Mouse (Mus musculus): Measurements from ENCODE around the gene Ufsp1. TPM values are rescaled to one million over a fixed set of nuclear protein-coding genes. Genes with fewer than 3 reads are reported as not detected.

Ufsp1 gene
- polyA plus RNA-seq, 1 experiment from 2014 or later, result 10.7 TPM

- Histone ChIP-seq H3K27ac (ENCODE audit: low read length) (no peak overlapping the region), H3K36me3 (ENCODE audit: control insufficient read depth, insufficient read depth, low read length) (0 out of 2 replicates have a peak, but pooled peaks cover 2% of the 10 kb centered on the region), H3K27me3 (replicated peaks; ENCODE audit: control insufficient read depth, insufficient read depth, low read length) (no peaks in the 10 kb centered on the region), H3K9ac (ENCODE audit: low read depth, low read length) (no peak overlapping the region), H3K4me2 (ENCODE audit: low read depth, low read length) (no peak overlapping the region), H3K9me3 (ENCODE audit: control insufficient read depth, low read length) (no peaks in the 10 kb centered on the region), H3K4me1 (ENCODE audit: control insufficient read depth, insufficient read depth, low read length) (peaks cover 10% of the 10 kb centered on the region), H3K4me3 (ENCODE audit: low read length) (no peak overlapping the region)
- no peak for ATAC-seq
- WGBS, result 89% methylated on average over 3 of the region's 3 CpGs
Measured at GRCm38 (mm10) chr5:137320996-137321395, 26.6 kb downstream of the Ufsp1 start.

- ATAC-seq, result no peak
- WGBS, result 86% methylated on average over 7 of the region's 7 CpGs
- H3K36me3 ChIP-seq (ENCODE audit: control insufficient read depth, insufficient read depth, low read length), result no peaks in the 10 kb centered on the region
- no peak overlapping the region for H3K9ac ChIP-seq (ENCODE audit: low read depth, low read length)
- no peak overlapping the region for H3K4me2 ChIP-seq (ENCODE audit: low read depth, low read length)
- H3K9me3 ChIP-seq (ENCODE audit: control insufficient read depth, low read length), result no peaks in the 10 kb centered on the region
- H3K27ac ChIP-seq (ENCODE audit: low read length), result no peak overlapping the region
- no peak overlapping the region for H3K4me3 ChIP-seq (ENCODE audit: low read length)
- peaks cover 16% of the 10 kb centered on the region for H3K4me1 ChIP-seq (ENCODE audit: control insufficient read depth, insufficient read depth, low read length)
- no peaks in the 10 kb centered on the region for H3K27me3 ChIP-seq (replicated peaks; ENCODE audit: control insufficient read depth, insufficient read depth, low read length)
Measured at GRCm38 (mm10) chr5:137330910-137331309, 36.5 kb downstream of the Ufsp1 start.

- H3K27me3 ChIP-seq (replicated peaks; ENCODE audit: control insufficient read depth, insufficient read depth, low read length), result no peaks in the 10 kb centered on the region
- no peak for ATAC-seq
- H3K9ac ChIP-seq (ENCODE audit: low read depth, low read length), result peak overlapping the region; percentile 81
- peaks cover 26% of the 10 kb centered on the region for H3K4me1 ChIP-seq (ENCODE audit: control insufficient read depth, insufficient read depth, low read length)
- no peaks in the 10 kb centered on the region for H3K36me3 ChIP-seq (ENCODE audit: control insufficient read depth, insufficient read depth, low read length)
- peak overlapping the region; percentile 69; the same call in 1 of the 2 replicates for H3K27ac ChIP-seq (ENCODE audit: low read length)
- peak overlapping the region; percentile 80 for H3K4me2 ChIP-seq (ENCODE audit: low read depth, low read length)
- WGBS, result 17% methylated on average over 15 of the region's 15 CpGs
- H3K4me3 ChIP-seq (ENCODE audit: low read length), result peak overlapping the region; percentile 73
- no peaks in the 10 kb centered on the region for H3K9me3 ChIP-seq (ENCODE audit: control insufficient read depth, low read length)
Measured at GRCm38 (mm10) chr5:137332857-137333511, 38.6 kb downstream of the Ufsp1 start.

GRCm38 (mm10) chr5:137333512-137334174, 39.2 kb downstream of the Ufsp1 start, which contains the start of gene Slc12a9:
Gene Slc12a9 (minus strand): TSS chr5:137333597.
- peaks cover 26% of the 10 kb centered on the region for H3K4me1 ChIP-seq (ENCODE audit: control insufficient read depth, insufficient read depth, low read length)
- peak within 1 kb of the TSS; percentile 81 for H3K9ac ChIP-seq (ENCODE audit: low read depth, low read length)
- H3K4me3 ChIP-seq (ENCODE audit: low read length), result peak within 1 kb of the TSS; percentile 73
- no peaks in the 10 kb centered on the region for H3K36me3 ChIP-seq (ENCODE audit: control insufficient read depth, insufficient read depth, low read length)
- H3K4me2 ChIP-seq (ENCODE audit: low read depth, low read length), result peak within 1 kb of the TSS; percentile 80
- ATAC-seq, result peak; percentile 88
- H3K27ac ChIP-seq (ENCODE audit: low read length), result peak within 1 kb of the TSS; percentile 69
- WGBS, result under 1% methylated on average over 44 of the region's 44 CpGs
- no peaks in the 10 kb centered on the region for H3K27me3 ChIP-seq (replicated peaks; ENCODE audit: control insufficient read depth, insufficient read depth, low read length)
- no peaks in the 10 kb centered on the region for H3K9me3 ChIP-seq (ENCODE audit: control insufficient read depth, low read length)

GRCm38 (mm10) chr5:137334317-137334716, 39.9 kb downstream of the Ufsp1 start:
- ATAC-seq, result no peak
- Histone ChIP-seq H3K4me2 (ENCODE audit: low read depth, low read length) (peak overlapping the region; percentile 80), H3K4me1 (ENCODE audit: control insufficient read depth, insufficient read depth, low read length) (peaks cover 30% of the 10 kb centered on the region), H3K9ac (ENCODE audit: low read depth, low read length) (peak overlapping the region; percentile 49; the same call in 1 of the 2 replicates), H3K27me3 (replicated peaks; ENCODE audit: control insufficient read depth, insufficient read depth, low read length) (no peaks in the 10 kb centered on the region), H3K27ac (ENCODE audit: low read length) (peak overlapping the region; percentile 69), H3K9me3 (ENCODE audit: control insufficient read depth, low read length) (no peaks in the 10 kb centered on the region), H3K4me3 (ENCODE audit: low read length) (peak overlapping the region; percentile 73), H3K36me3 (ENCODE audit: control insufficient read depth, insufficient read depth, low read length) (no peaks in the 10 kb centered on the region)
- WGBS, result 40% methylated on average over 10 of the region's 10 CpGs

- Histone ChIP-seq H3K27me3 (replicated peaks; ENCODE audit: control insufficient read depth, insufficient read depth, low read length) (no peaks in the 10 kb centered on the region), H3K4me3 (ENCODE audit: low read length) (no peak overlapping the region), H3K4me1 (ENCODE audit: control insufficient read depth, insufficient read depth, low read length) (peaks cover 37% of the 10 kb centered on the region), H3K27ac (ENCODE audit: low read length) (no peak overlapping the region), H3K36me3 (ENCODE audit: control insufficient read depth, insufficient read depth, low read length) (no peaks in the 10 kb centered on the region), H3K9ac (ENCODE audit: low read depth, low read length) (no peak overlapping the region), H3K9me3 (ENCODE audit: control insufficient read depth, low read length) (no peaks in the 10 kb centered on the region), H3K4me2 (ENCODE audit: low read depth, low read length) (no peak overlapping the region; the same call in 1 of the 2 replicates)
- no peak for ATAC-seq
- WGBS, result 74% methylated on average over 6 of the region's 6 CpGs
Measured at GRCm38 (mm10) chr5:137335066-137335465, 40.6 kb downstream of the Ufsp1 start.

- Histone ChIP-seq H3K4me2 (ENCODE audit: low read depth, low read length) (peak overlapping the region; percentile 90), H3K9ac (ENCODE audit: low read depth, low read length) (peak overlapping the region; percentile 51), H3K9me3 (ENCODE audit: control insufficient read depth, low read length) (no peaks in the 10 kb centered on the region), H3K27me3 (replicated peaks; ENCODE audit: control insufficient read depth, insufficient read depth, low read length) (no peaks in the 10 kb centered on the region), H3K4me3 (ENCODE audit: low read length) (no peak overlapping the region), H3K36me3 (ENCODE audit: control insufficient read depth, insufficient read depth, low read length) (no peaks in the 10 kb centered on the region), H3K27ac (ENCODE audit: low read length) (peak overlapping the region; percentile 90), H3K4me1 (ENCODE audit: control insufficient read depth, insufficient read depth, low read length) (peaks cover 35% of the 10 kb centered on the region)
- ATAC-seq, result no peak
- 44% methylated on average over 8 of the region's 8 CpGs for WGBS
Measured at GRCm38 (mm10) chr5:137337190-137337589, 42.8 kb downstream of the Ufsp1 start.

DNA sequence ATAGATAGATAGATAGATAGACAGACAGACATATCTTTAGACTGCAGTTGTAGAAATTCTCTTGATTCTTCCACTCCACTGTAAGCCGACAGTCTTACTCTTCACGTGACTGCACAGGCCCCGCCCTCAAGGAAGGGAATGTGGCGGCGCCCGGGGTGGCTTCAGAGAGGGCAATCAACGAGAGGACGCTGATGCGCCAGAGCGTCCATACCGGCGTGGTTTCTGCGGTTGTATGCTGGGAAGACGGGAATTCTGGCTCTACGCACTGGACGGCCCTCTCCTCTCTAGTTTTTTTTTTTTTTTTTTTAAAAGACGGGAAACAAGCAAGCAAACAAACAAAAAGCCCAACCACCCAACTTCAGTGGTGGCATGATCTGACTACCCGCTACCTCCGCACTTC, 43.8 kb downstream of the Ufsp1 start:
- Histone ChIP-seq H3K4me3 (ENCODE audit: low read length) (peak overlapping the region; percentile 47), H3K4me1 (ENCODE audit: control insufficient read depth, insufficient read depth, low read length) (peaks cover 32% of the 10 kb centered on the region), H3K9ac (ENCODE audit: low read depth, low read length) (peak overlapping the region; percentile 73), H3K9me3 (ENCODE audit: control insufficient read depth, low read length) (no peaks in the 10 kb centered on the region), H3K27me3 (replicated peaks; ENCODE audit: control insufficient read depth, insufficient read depth, low read length) (no peaks in the 10 kb centered on the region), H3K27ac (ENCODE audit: low read length) (peak overlapping the region; percentile 90), H3K36me3 (ENCODE audit: control insufficient read depth, insufficient read depth, low read length) (no peaks in the 10 kb centered on the region), H3K4me2 (ENCODE audit: low read depth, low read length) (peak overlapping the region; percentile 90)
- under 1% methylated on average over 19 of the region's 19 CpGs for WGBS
- ATAC-seq, result peak; percentile 75

GRCm38 (mm10) chr5:137338663-137339289, 44.3 kb downstream of the Ufsp1 start:
- Histone ChIP-seq H3K4me1 (ENCODE audit: control insufficient read depth, insufficient read depth, low read length) (peaks cover 32% of the 10 kb centered on the region), H3K9ac (ENCODE audit: low read depth, low read length) (peak overlapping the region; percentile 73), H3K4me3 (ENCODE audit: low read length) (peak overlapping the region; percentile 47), H3K27ac (ENCODE audit: low read length) (peak overlapping the region; percentile 90), H3K27me3 (replicated peaks; ENCODE audit: control insufficient read depth, insufficient read depth, low read length) (no peaks in the 10 kb centered on the region), H3K36me3 (ENCODE audit: control insufficient read depth, insufficient read depth, low read length) (no peaks in the 10 kb centered on the region), H3K4me2 (ENCODE audit: low read depth, low read length) (peak overlapping the region; percentile 90), H3K9me3 (ENCODE audit: control insufficient read depth, low read length) (no peaks in the 10 kb centered on the region)
- WGBS, result 2% methylated on average over 11 of the region's 11 CpGs
- peak; percentile 14 for ATAC-seq

Measured in intestine, embryonic 16.5 days (tissue).